Comparison of ENCODE assay signal across 25 mouse cellular contexts in the genomic region with DNA sequence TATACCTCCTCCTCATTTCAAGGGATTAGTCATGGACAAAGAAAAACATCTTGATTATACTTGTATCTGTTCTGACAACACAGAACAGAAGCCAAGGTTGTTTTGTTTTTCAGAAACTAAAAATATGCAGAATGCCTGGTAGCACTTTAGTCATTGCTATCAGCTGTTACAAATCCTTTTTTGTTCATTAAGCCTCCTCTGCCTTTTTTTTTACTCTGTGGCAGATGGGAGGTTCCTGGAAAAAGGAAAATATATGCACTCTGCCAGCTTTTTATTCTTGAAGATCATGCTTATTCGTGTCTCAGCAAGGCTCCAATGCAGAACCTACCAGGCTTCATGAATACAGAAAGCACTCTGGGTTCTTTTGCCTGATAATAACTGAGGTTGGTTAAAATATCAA. TPM values are rescaled to one million over a fixed set of nuclear protein-coding genes. Genes with fewer than 3 reads are reported as not detected.
A peak's percentile ranks its signal among the peaks of the same experiment; 100 is the strongest.
DNase-seq lines count a peak whose midpoint lies in the region; ATAC-seq lines count a peak whose summit lies in the region.
"Had no signal": no experiment of that assay in that cellular context is flagged by ENCODE, and none has a peak within 500 bp of the region (broad histone marks: within the 10 kb centered on the region; RNA-seq: fewer than 3 reads in every experiment).

No protein-coding gene starts in this region.

- H3K27ac ChIP-seq in forebrain, embryonic 13.5 days = no peak overlapping the region
- no peak overlapping the region for H3K27ac ChIP-seq in forebrain, embryonic 11.5 days (ENCODE audit: low read depth, low read length)
- H3K27ac ChIP-seq: heart, adult 2 months; limb, embryonic 10.5 days had no signal

- H3K27me3 ChIP-seq in forebrain, embryonic 13.5 days = no peaks in the 10 kb centered on the region
- no peaks in the 10 kb centered on the region for H3K27me3 ChIP-seq in forebrain, embryonic 11.5 days (ENCODE audit: control insufficient read depth, insufficient read depth, low read length)
- H3K27me3 ChIP-seq: Patski had no signal

- peak; percentile 62; the same call in 1 of the 2 replicates for ATAC-seq in forebrain, embryonic 13.5 days
- ATAC-seq in forebrain, embryonic 11.5 days (replicated peaks; ENCODE audit: low FRiP score) = no peak
- ATAC-seq: hindbrain, embryonic 16.5 days; intestine, embryonic 16.5 days; liver, postnatal 0 days; midbrain, embryonic 16.5 days; Patski had no signal

- no peak overlapping the region for H3K4me3 ChIP-seq in forebrain, embryonic 13.5 days
- no peak overlapping the region for H3K4me3 ChIP-seq in forebrain, embryonic 11.5 days (ENCODE audit: low read depth, low read length)
- H3K4me3 ChIP-seq: heart, adult 2 months; limb, embryonic 10.5 days had no signal

- 50% methylated on average over 1 of the region's 1 CpGs for WGBS in forebrain, embryonic 13.5 days
- WGBS in forebrain, embryonic 11.5 days = 79% methylated on average over 1 of the region's 1 CpGs

- H3K9me3 ChIP-seq in forebrain, embryonic 13.5 days (replicated peaks) = no peaks in the 10 kb centered on the region
- no peaks in the 10 kb centered on the region for H3K9me3 ChIP-seq in forebrain, embryonic 11.5 days (ENCODE audit: control insufficient read depth, low read length)
- H3K9me3 ChIP-seq: limb, embryonic 10.5 days had no signal

- H3K36me3 ChIP-seq in forebrain, embryonic 13.5 days (ENCODE audit: poor library complexity, severe bottlenecking) = no peaks in the 10 kb centered on the region
- H3K36me3 ChIP-seq in forebrain, embryonic 11.5 days (ENCODE audit: control insufficient read depth, insufficient read depth, low read length) = no peaks in the 10 kb centered on the region
- H3K36me3 ChIP-seq: limb, embryonic 10.5 days had no signal

- no peak for DNase-seq in forebrain, embryonic 11.5 days (ENCODE audit: low spot score)
- DNase-seq in left cerebral cortex, adult 11 months (ENCODE audit: low spot score) = peak; percentile 13
- DNase-seq in left cerebral cortex, postnatal 4 days = no peak
- peak; percentile 61 for DNase-seq in Muller cell, postnatal 12 days (ENCODE audit: inconsistent ontology term)
- DNase-seq in layer of hippocampus, adult 9-10 months (ENCODE audit: low spot score) = peak; percentile 61
- no peak for DNase-seq in cerebellum, adult 9-10 months
- DNase-seq in cerebellum, adult 9-11 months = no peak
- DNase-seq: adrenal gland, postnatal 10 days; cerebellum, adult 18-20 months; gastrocnemius, postnatal 25 days; heart, adult 2 months; heart, postnatal 36 days; kidney, postnatal 4 days; liver, postnatal 0 days; lung, postnatal 10 days; thymus, postnatal 36 days had no signal

- intact Hi-C loops in left cerebral cortex, postnatal 4 days (cut with DNase I) = no loop called here

- no peak overlapping the region for H3K9ac ChIP-seq in forebrain, embryonic 13.5 days
- H3K9ac ChIP-seq in forebrain, embryonic 11.5 days (ENCODE audit: low read length) = no peak overlapping the region
- H3K9ac ChIP-seq: liver, postnatal 0 days had no signal

- no peaks in the 10 kb centered on the region for H3K4me1 ChIP-seq in forebrain, embryonic 13.5 days
- H3K4me1 ChIP-seq in forebrain, embryonic 11.5 days (replicated peaks; ENCODE audit: control insufficient read depth, insufficient read depth, low read length) = no peaks in the 10 kb centered on the region
- H3K4me1 ChIP-seq: limb, embryonic 10.5 days had no signal

- H3K4me2 ChIP-seq in forebrain, embryonic 13.5 days = no peak overlapping the region
- H3K4me2 ChIP-seq in forebrain, embryonic 11.5 days (ENCODE audit: low read depth, low read length, severe bottlenecking) = no peak overlapping the region

RNA-seq across cellular contexts. Expression of a gene that starts 38.5 kb away (rescaled TPM):
- 7.3 and 11.7 TPM in 2 replicates for polyA plus RNA-seq in forebrain, embryonic 13.5 days (2015; fragmentation: Nextera tagmentation; extraction: Ambion mirVana)
- 2.5 and 2.8 TPM in 2 replicates for polyA plus RNA-seq in forebrain, embryonic 11.5 days (2014; fragmentation: Nextera tagmentation; extraction: Ambion mirVana)
- 10 to 100 TPM; 40.3 to 46.3 TPM for total RNA-seq in left cerebral cortex, postnatal 4 days (2021)
- total RNA-seq: liver, adult 2 months; megakaryocyte, adult 5-6 weeks; neutrophil, adult 5-6 weeks had no signal
- polyA plus RNA-seq: liver, adult 2 months; Patski had no signal

Comparison
In these comparisons a context has a peak if more than half of its experiments do, and no peak if none do; other contexts are left out.
1. DNase-seq: peak in left cerebral cortex, adult 11 months (single experiment), Muller cell, postnatal 12 days (single experiment) and layer of hippocampus, adult 9-10 months (single experiment); none in forebrain, embryonic 11.5 days (single experiment), left cerebral cortex, postnatal 4 days (single experiment), cerebellum, adult 9-10 months (single experiment) and cerebellum, adult 9-11 months (single experiment).